Mouse (Mus musculus) cortical plate, adult 2 months (tissue): ENCODE data around the gene Tmem268.

Source experiments
- CTCF ChIP-seq: fragments of 200-500 bp; IDR thresholded peaks from 2 replicates; pipeline ENCODE4 v1.5.1; 2011; ENCODE audit warnings: mild to moderate bottlenecking, control low read depth, low read length; ENCODE audit not compliant: insufficient read depth; ENCODE audit errors: extremely low read depth
- POLR2A ChIP-seq: fragments of 200-500 bp; IDR thresholded peaks from 2 replicates; pipeline ENCODE4 v1.6.1; 2011; ENCODE audit warnings: mild to moderate bottlenecking, low read length, control low read depth; ENCODE audit not compliant: insufficient read depth; ENCODE audit errors: extremely low read depth

DNA sequence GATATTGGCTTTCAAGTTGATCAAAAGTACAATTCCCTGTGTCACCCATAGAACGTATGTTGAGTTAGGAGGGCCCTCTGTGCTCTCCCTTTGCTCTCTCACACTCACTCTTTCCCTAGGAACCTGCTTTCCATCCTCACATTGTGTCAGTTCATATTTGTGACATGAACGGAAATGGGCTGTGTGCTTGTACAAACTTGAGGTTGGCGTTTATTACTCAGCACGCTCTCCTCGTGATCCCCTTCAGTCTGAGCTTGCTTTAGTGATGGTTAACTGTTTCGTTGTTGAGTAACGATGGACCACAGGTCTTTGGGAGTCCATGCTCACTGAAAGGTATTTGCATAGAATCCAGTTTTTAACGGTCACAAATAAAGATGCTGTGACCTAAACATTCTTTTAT is 68.5 kb downstream of the Tmem268 start:
- no peak for TF ChIP-seq CTCF
- no peak for TF ChIP-seq POLR2A
